Mouse (Mus musculus): ENCODE measurements at regions not wholly inside any gene's neighbourhood (a gene's known extent, or its start where the extent isn't known, plus 50 kb on each side); places are given as distances from the start of the nearest gene placed in this dataset.

GRCm38 (mm10) chrX:142557496-142557895 is 123.7 kb upstream of the Tmem164 start:
- TF ChIP-seq POLR2A (IDR thresholded peaks at IDR 0.05; ENCODE audit: extremely low read depth, insufficient read depth, low read length), result no peak
- no peak for TF ChIP-seq CTCF (IDR thresholded peaks at IDR 0.05; ENCODE audit: extremely low read depth, insufficient read depth, low read length)

All from cortical plate, adult 2 months (tissue).